Mouse (Mus musculus) midbrain, embryonic 14.5 days (tissue): ENCODE results near the gene Gabbr2. TPM values are rescaled to one million over a fixed set of nuclear protein-coding genes. Genes with fewer than 3 reads are reported as not detected.

Experiments
- ATAC-seq: fragments of 200-750 bp; cut with Nextera tagmentation; 2 replicates; pipeline ENCODE4 v1.8.0; 2017; ENCODE audit warnings: moderate number of reproducible peaks, moderate library complexity; ENCODE audit not compliant: low FRiP score, low TSS enrichment
- DNase-seq: peaks from one replicate; pipeline ENCODE4 v3.0.0-alpha.2; 2015
- H3K27ac ChIP-seq: fragments of 300-500 bp; sonication (generic); replicated peaks from 2 replicates; pipeline ENCODE4 v1.5.1; 2014; ENCODE audit warnings: mild to moderate bottlenecking, low read depth, low read length, moderate library complexity
- H3K27me3 ChIP-seq: fragments of 300-500 bp; sonication (generic); 2 replicates; pipeline ENCODE4 v1.6.1; 2014; ENCODE audit warnings: low read length, control low read depth, mixed read lengths; ENCODE audit not compliant: control insufficient read depth, insufficient read depth
- H3K36me3 ChIP-seq: fragments of 300-500 bp; sonication (generic); 2 replicates; pipeline ENCODE4 v1.6.1; 2014; ENCODE audit warnings: low read length, control low read depth; ENCODE audit not compliant: control insufficient read depth, insufficient read depth
- H3K4me1 ChIP-seq: fragments of 300-500 bp; sonication (generic); 2 replicates; pipeline ENCODE4 v1.6.1; 2014; ENCODE audit warnings: mild to moderate bottlenecking, antibody characterized with exemption, low read length, control low read depth; ENCODE audit not compliant: control insufficient read depth, insufficient read depth
- H3K4me2 ChIP-seq: fragments of 300-500 bp; sonication (generic); 2 replicates; pipeline ENCODE4 v1.6.1; 2014; ENCODE audit warnings: mild to moderate bottlenecking, low read length, moderate library complexity
- H3K4me3 ChIP-seq: fragments of 300-500 bp; sonication (generic); replicated peaks from 2 replicates; pipeline ENCODE4 v1.5.1; 2014; ENCODE audit warnings: low read depth, low read length
- H3K9ac ChIP-seq: fragments of 300-500 bp; sonication (generic); replicated peaks from 2 replicates; pipeline ENCODE4 v1.6.1; 2014; ENCODE audit warnings: mild to moderate bottlenecking, low read length, moderate library complexity
- H3K9me3 ChIP-seq: fragments of 300-500 bp; sonication (generic); 2 replicates; pipeline ENCODE4 v1.6.1; 2016; ENCODE audit warnings: low read length, control low read depth, mixed read lengths; ENCODE audit not compliant: control insufficient read depth
- WGBS: fragments of 180-500 bp; shearing (Covaris S2); extraction: QIAGEN DNeasy Blood & Tissue Kit; methylation state at CpG from one replicate; pipeline ENCODE4 v1.1.7; 2014; 5-methylcytosine and 5-hydroxymethylcytosine counted together
- polyA plus RNA-seq: library from polyadenylated mRNA; unstranded; fragments of >200 nt; fragmentation: Nextera tagmentation; extraction: Ambion mirVana; gene quantifications from 2 replicates; pipeline ENCODE4 v1.2.1, GENCODE M21; 2014

Gabbr2 gene
- polyA plus RNA-seq, 1 experiment from 2014 or later = 8.6 TPM

DNA sequence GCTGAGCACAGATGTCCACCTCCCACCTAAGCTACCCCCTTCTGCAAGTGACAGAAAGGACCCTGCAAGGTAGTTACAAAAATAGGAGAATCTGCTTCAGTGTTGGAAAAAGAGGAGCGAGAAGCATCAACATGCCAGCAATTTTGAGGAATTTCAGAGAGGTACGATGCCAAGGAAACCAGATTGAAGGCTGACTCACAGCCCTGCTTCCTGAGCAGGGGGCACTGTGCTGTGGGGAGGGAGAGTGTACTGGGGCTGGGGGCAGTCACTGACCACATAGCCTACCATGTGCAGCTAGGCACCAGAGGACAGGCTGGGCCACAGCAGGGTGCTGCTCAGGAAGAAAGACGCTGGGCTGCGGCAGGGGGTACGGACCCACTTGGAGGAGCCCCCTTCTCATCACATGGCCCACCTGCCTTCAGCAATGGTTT, 163.5 kb downstream of the Gabbr2 start:
- ATAC-seq (no peak), DNase-seq (no peak)
- WGBS = 74% methylated on average over 5 of the region's 5 CpGs
- H3K27ac ChIP-seq = no peak overlapping the region
- no peaks in the 10 kb centered on the region for H3K9me3 ChIP-seq
- H3K4me1 ChIP-seq = 0 out of 2 replicates have a peak, but pooled peaks cover 2% of the 10 kb centered on the region
- no peak overlapping the region for H3K4me3 ChIP-seq
- no peak overlapping the region for H3K9ac ChIP-seq
- no peak overlapping the region for H3K4me2 ChIP-seq
- no peaks in the 10 kb centered on the region for H3K36me3 ChIP-seq
- no peaks in the 10 kb centered on the region for H3K27me3 ChIP-seq

DNA sequence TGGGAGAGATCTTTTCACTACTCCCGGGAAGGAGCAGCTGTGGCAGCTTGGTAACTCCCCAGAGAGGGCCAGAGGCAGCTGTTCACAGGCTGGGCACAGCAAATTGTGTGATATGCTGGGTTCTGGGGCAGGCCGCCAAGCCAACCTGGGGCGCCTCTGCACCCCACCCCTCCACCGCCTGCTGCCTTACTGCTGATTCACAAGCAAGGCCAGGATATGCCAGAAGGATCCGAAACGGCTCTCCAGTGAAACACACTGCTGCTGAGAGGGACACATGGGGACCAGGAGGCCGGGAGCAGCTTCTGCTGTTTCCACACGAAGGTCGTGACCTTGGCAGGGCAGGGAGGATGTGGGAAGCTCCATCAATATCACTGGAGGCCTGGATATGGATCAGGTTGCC, 164.2 kb downstream of the Gabbr2 start:
- 68% methylated on average over 9 of the region's 9 CpGs for WGBS
- H3K4me2 ChIP-seq = no peak overlapping the region
- no peak overlapping the region for H3K4me3 ChIP-seq
- ATAC-seq (no peak), DNase-seq (no peak)
- no peaks in the 10 kb centered on the region for H3K9me3 ChIP-seq
- no peaks in the 10 kb centered on the region for H3K27me3 ChIP-seq
- 0 out of 2 replicates have a peak, but pooled peaks cover 2% of the 10 kb centered on the region for H3K4me1 ChIP-seq
- no peak overlapping the region for H3K27ac ChIP-seq
- no peaks in the 10 kb centered on the region for H3K36me3 ChIP-seq
- H3K9ac ChIP-seq = no peak overlapping the region

DNA sequence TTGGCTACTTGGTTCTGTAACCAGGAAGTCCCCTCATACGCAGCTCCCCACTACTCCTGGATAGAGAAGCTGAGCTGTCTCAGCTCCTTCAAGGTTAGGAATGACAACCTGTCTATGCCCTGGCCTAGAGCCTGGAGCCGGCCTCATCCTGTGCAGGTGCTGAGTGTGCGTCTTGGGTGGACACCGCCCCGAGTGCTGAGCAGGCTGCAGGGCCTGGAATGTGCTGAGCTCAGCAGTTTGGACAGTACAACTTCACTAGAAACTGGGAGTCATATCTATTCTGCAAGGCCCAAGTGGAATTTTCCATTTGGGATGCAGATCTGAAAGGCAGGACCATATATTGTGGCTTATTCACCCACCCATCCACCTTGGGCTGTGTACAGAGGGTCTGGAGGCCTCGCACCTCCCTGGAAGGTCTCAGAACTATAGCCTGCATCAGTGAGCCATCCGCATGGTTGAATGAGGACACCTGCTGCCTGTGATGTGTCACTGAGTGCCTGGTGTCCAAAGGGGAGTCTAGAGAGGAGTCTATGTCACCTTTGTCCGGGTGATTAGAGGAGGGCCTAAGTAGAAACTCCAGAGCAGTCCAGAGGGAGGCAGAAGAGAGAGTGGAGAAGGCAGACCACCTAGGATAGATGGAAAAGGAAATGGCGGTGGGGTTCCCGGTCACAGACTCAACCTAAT, 165.7 kb downstream of the Gabbr2 start:
- DNase-seq (no peak), ATAC-seq (no peak)
- H3K4me1 ChIP-seq = 0 out of 2 replicates have a peak, but pooled peaks cover 2% of the 10 kb centered on the region
- no peak overlapping the region for H3K9ac ChIP-seq
- H3K27ac ChIP-seq = no peak overlapping the region
- no peaks in the 10 kb centered on the region for H3K36me3 ChIP-seq
- no peaks in the 10 kb centered on the region for H3K9me3 ChIP-seq
- H3K4me3 ChIP-seq = no peak overlapping the region
- no peak overlapping the region for H3K4me2 ChIP-seq
- H3K27me3 ChIP-seq = no peaks in the 10 kb centered on the region
- WGBS = 92% methylated on average over 10 of the region's 10 CpGs

DNA sequence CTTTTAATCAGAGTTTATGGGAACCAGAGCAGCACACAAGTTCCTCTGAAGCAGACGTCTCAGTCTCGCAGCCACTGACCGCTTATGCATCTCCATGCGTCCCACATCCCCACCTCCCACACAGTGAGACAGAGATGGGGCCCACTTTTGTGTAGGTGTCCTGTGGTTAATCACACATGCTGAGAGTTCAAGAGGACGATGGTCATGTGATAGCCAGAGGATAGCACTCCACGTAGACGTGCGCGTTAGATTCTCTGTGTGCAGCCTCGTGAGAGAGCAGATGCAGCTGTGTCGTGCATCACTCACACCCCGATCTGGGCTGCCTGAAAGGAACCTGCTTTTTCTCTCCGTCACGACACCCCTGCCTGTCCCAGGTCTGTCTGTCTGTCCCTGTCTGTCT, 167.9 kb downstream of the Gabbr2 start:
- Histone ChIP-seq H3K27me3 (no peaks in the 10 kb centered on the region), H3K9me3 (no peaks in the 10 kb centered on the region), H3K36me3 (no peaks in the 10 kb centered on the region), H3K4me2 (no peak overlapping the region), H3K27ac (no peak overlapping the region), H3K4me1 (0 out of 2 replicates have a peak, but pooled peaks cover 2% of the 10 kb centered on the region), H3K9ac (no peak overlapping the region), H3K4me3 (no peak overlapping the region)
- DNase-seq = no peak
- no peak for ATAC-seq
- 83% methylated on average over 14 of the region's 14 CpGs for WGBS

DNA sequence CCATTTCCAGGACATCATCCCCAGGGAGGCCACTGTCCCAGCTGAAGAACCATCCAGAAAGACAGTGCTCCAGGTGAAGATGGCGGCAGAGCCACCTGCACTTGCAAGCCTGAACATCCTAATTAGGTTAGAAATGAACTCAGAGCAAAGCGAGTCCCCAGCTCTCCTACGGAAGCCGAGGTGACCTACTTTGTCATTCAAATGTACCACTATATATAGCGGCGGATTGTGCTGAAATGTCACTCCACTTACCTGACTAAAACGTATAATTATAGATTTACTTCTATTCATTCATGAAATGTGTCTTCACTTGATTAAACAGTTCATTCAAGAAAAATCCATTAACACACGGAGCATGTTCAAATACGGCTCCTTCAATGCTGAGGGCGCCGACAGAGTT, 170.0 kb downstream of the Gabbr2 start:
- no peaks in the 10 kb centered on the region for H3K27me3 ChIP-seq
- H3K9me3 ChIP-seq = no peaks in the 10 kb centered on the region
- no peak overlapping the region for H3K27ac ChIP-seq
- ATAC-seq (no peak), DNase-seq (no peak)
- no peaks in the 10 kb centered on the region for H3K36me3 ChIP-seq
- WGBS = 70% methylated on average over 11 of the region's 11 CpGs
- no peaks in the 10 kb centered on the region for H3K4me1 ChIP-seq
- no peak overlapping the region for H3K4me3 ChIP-seq
- no peak overlapping the region for H3K4me2 ChIP-seq
- H3K9ac ChIP-seq = no peak overlapping the region

DNA sequence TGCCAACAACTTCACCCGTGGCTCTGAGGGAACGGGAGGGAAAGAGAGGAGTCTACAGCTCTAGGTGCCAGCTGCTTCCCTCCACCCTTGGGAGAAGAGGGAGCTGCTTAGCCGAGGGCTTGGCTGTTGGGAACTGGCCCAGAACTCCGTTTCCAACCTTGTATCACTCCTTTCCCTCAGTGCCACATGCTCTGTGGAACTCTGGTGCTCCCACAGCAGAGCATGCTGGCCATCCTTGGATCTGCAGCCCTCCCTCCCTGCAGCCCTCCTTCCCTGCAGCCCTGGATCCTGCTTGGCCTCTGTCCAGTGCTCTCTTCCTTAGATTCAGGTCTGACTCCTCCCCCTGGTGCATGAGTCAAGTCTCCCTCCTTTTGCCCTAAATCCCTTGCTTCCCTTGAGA, 176.7 kb downstream of the Gabbr2 start:
- 85% methylated on average over 4 of the region's 4 CpGs for WGBS
- Histone ChIP-seq H3K27ac (no peak overlapping the region), H3K27me3 (no peaks in the 10 kb centered on the region), H3K4me2 (no peak overlapping the region), H3K36me3 (no peaks in the 10 kb centered on the region), H3K9me3 (no peaks in the 10 kb centered on the region), H3K9ac (no peak overlapping the region), H3K4me3 (no peak overlapping the region), H3K4me1 (no peaks in the 10 kb centered on the region)
- no peak for ATAC-seq
- no peak for DNase-seq

DNA sequence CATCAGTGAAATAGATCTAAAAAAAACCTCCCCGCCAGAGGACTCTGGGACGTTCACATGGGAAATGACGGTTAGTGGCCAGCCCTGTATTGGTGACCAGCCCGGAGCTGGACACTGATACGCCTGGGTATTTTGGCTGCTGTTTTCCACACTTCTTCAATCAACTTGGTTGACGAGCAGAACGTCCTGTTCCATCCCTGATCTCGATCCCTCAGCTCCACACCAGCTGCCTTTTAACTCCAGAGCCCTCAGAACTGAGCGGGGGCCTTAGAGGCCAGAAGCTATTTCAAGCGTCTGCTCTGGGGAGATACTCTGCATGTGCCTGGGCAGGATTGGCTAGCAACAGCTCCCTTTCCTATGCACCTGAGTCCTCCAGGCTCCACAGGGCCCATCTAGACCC, 177.4 kb downstream of the Gabbr2 start:
- Histone ChIP-seq H3K27ac (no peak overlapping the region), H3K9ac (no peak overlapping the region), H3K4me3 (no peak overlapping the region), H3K4me2 (no peak overlapping the region), H3K4me1 (no peaks in the 10 kb centered on the region), H3K27me3 (no peaks in the 10 kb centered on the region), H3K36me3 (no peaks in the 10 kb centered on the region), H3K9me3 (no peaks in the 10 kb centered on the region)
- ATAC-seq = no peak
- DNase-seq = no peak
- WGBS = 86% methylated on average over 10 of the region's 10 CpGs

DNA sequence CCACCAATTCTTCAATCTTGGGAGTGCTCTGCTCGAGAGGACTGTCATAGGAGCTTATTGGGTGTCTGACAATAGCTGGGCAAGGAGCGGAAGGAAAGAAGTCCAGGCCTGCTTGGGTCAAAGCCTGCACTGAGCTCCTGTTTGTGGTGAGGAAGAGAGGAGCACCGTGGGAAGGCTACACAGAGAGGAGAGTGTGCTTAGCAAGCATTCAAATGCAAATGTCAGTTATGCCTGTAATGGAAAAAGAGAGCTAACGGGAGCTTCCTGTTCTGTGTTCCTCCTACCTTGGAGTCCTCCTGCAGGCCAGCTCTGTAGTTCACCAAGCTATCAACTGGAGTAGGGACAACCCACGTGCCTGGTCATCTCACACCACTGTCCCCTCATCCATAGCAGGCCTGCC, 180.5 kb downstream of the Gabbr2 start:
- no peak overlapping the region for H3K4me3 ChIP-seq
- no peaks in the 10 kb centered on the region for H3K4me1 ChIP-seq
- H3K9ac ChIP-seq = no peak overlapping the region
- H3K27me3 ChIP-seq = no peaks in the 10 kb centered on the region
- WGBS = 30% methylated on average over 5 of the region's 5 CpGs
- H3K27ac ChIP-seq = no peak overlapping the region
- no peaks in the 10 kb centered on the region for H3K36me3 ChIP-seq
- ATAC-seq (no peak), DNase-seq (no peak)
- H3K9me3 ChIP-seq = no peaks in the 10 kb centered on the region
- no peak overlapping the region for H3K4me2 ChIP-seq

DNA sequence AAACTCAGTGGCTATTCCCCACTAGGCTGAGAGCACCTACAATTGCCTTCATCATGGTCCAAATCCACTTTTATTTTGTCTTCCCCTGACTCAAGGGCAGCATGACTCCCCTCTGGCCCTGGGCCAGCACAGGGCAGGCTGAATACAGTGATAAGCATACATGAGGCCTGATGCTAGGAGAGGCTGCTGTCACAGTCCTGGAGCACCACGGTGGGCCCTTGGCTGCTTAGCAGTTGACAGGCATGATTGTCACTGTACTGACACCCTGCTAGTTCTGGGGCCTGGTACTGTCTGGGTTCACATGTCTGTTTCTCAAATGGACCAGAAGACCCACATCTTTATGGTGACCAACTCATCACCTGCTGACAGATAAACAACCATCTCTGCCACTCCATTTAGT, 184.8 kb downstream of the Gabbr2 start:
- DNase-seq = no peak
- no peak for ATAC-seq
- peaks cover 3% of the 10 kb centered on the region; the same call in 1 of the 2 replicates for H3K36me3 ChIP-seq
- no peaks in the 10 kb centered on the region for H3K9me3 ChIP-seq
- H3K27me3 ChIP-seq = no peaks in the 10 kb centered on the region
- H3K27ac ChIP-seq = no peak overlapping the region
- H3K4me3 ChIP-seq = no peak overlapping the region
- H3K4me1 ChIP-seq = no peaks in the 10 kb centered on the region
- H3K9ac ChIP-seq = no peak overlapping the region
- 91% methylated on average over 1 of the region's 1 CpGs for WGBS
- no peak overlapping the region for H3K4me2 ChIP-seq
